7 mouse cellular contexts compared by ENCODE assay signal in genomic region chr11:65787421-65788151, GRCm38 (mm10). TPM values are rescaled to one million over a fixed set of nuclear protein-coding genes. Genes with fewer than 3 reads are reported as not detected.
DNase-seq lines count a peak whose midpoint lies in the region; ATAC-seq and TF ChIP-seq lines count a peak whose summit lies in the region.

No protein-coding gene starts in this region.

- H3K9ac ChIP-seq in heart, embryonic 16.5 days (ENCODE audit: low read length): peak overlapping the region; percentile 98
- H3K9ac ChIP-seq in liver, embryonic 15.5 days: peak overlapping the region; percentile 97

- no peak for DNase-seq in layer of hippocampus, adult 2 months (ENCODE audit: low spot score in 2 of 2)
- no peak for DNase-seq in layer of hippocampus, postnatal 36 days
- peak; percentile 8 for DNase-seq in ES-CJ7 (ENCODE audit: low read depth, low spot score)
- peak; percentile 6 for DNase-seq in retina, adult 2 months (ENCODE audit: low read depth, low spot score)

- under 1% methylated on average over 66 of the region's 71 CpGs for WGBS in heart, embryonic 16.5 days
- WGBS in liver, embryonic 15.5 days (ENCODE audit: insufficient replicate concordance): under 1% methylated on average over 59 of the region's 71 CpGs

- peaks cover 8% of the 10 kb centered on the region for H3K4me1 ChIP-seq in bone marrow macrophage, adult 2 months (ENCODE audit: control insufficient read depth, insufficient read depth, low read length)
- H3K4me1 ChIP-seq in heart, embryonic 16.5 days (ENCODE audit: control insufficient read depth, insufficient read depth, low read length): peaks cover 10% of the 10 kb centered on the region
- peaks cover 48% of the 10 kb centered on the region for H3K4me1 ChIP-seq in liver, embryonic 15.5 days (replicated peaks)

- peak overlapping the region; percentile 84 for H3K4me3 ChIP-seq in layer of hippocampus, adult 2 months
- peak overlapping the region; percentile 77 for H3K4me3 ChIP-seq in bone marrow macrophage, adult 2 months (ENCODE audit: insufficient read depth, low read length)
- peak overlapping the region; percentile 92 for H3K4me3 ChIP-seq in heart, embryonic 16.5 days (ENCODE audit: low read length)
- peak overlapping the region; percentile 98 for H3K4me3 ChIP-seq in liver, embryonic 15.5 days (replicated peaks)

- H3K27ac ChIP-seq in layer of hippocampus, adult 2 months: peak overlapping the region; percentile 99
- H3K27ac ChIP-seq in bone marrow macrophage, adult 2 months (ENCODE audit: insufficient read depth, low read depth, low read length): no peak overlapping the region
- peak overlapping the region; percentile 87 for H3K27ac ChIP-seq in heart, embryonic 16.5 days (ENCODE audit: low read length)
- peak overlapping the region; percentile 91 for H3K27ac ChIP-seq in liver, embryonic 15.5 days (replicated peaks)

- 0 out of 2 replicates have a peak, but pooled peaks have one; percentile 8 for TF ChIP-seq CTCF in layer of hippocampus, adult 2 months (conservative IDR thresholded peaks at IDR 0.05)
- no peak for TF ChIP-seq CTCF in bone marrow macrophage, adult 2 months (IDR thresholded peaks at IDR 0.05; ENCODE audit: low read depth, low read length)

- no peaks in the 10 kb centered on the region for H3K9me3 ChIP-seq in heart, embryonic 16.5 days (replicated peaks; ENCODE audit: control insufficient read depth, low read length)
- H3K9me3 ChIP-seq in liver, embryonic 15.5 days (replicated peaks): no peaks in the 10 kb centered on the region

- H3K27me3 ChIP-seq in heart, embryonic 16.5 days (ENCODE audit: control insufficient read depth, insufficient read depth, low read length): no peaks in the 10 kb centered on the region
- no peaks in the 10 kb centered on the region for H3K27me3 ChIP-seq in liver, embryonic 15.5 days

- peak overlapping the region; percentile 85 for H3K4me2 ChIP-seq in heart, embryonic 16.5 days (ENCODE audit: low read depth, low read length)
- peak overlapping the region; percentile 84 for H3K4me2 ChIP-seq in liver, embryonic 15.5 days

- no peak for TF ChIP-seq POLR2A in bone marrow macrophage, adult 2 months (IDR thresholded peaks at IDR 0.05; ENCODE audit: borderline replicate concordance, low read depth, low read length)

- ATAC-seq in heart, embryonic 16.5 days (replicated peaks; ENCODE audit: extremely low read depth, insufficient read depth, low FRiP score): peak; percentile 84
- ATAC-seq in liver, embryonic 15.5 days (ENCODE audit: insufficient read depth): peak; percentile 76

- H3K36me3 ChIP-seq in heart, embryonic 16.5 days (ENCODE audit: control insufficient read depth, insufficient read depth): no peaks in the 10 kb centered on the region
- 0 out of 2 replicates have a peak, but pooled peaks cover 7% of the 10 kb centered on the region for H3K36me3 ChIP-seq in liver, embryonic 15.5 days (replicated peaks)

RNA-seq across cellular contexts. Expression of gene Map2k4, which starts 0.5 kb away (rescaled TPM):
- total RNA-seq in layer of hippocampus, adult 2 months (2021): 100 to 1,000 TPM; 195 to 202 TPM
- total RNA-seq in layer of hippocampus, postnatal 36 days (2021): 100 to 1,000 TPM; 194 to 203 TPM
- polyA plus RNA-seq in bone marrow macrophage, adult 2 months (2012; ENCODE audit: insufficient read depth, insufficient read length, missing spikeins): 29.1 and 31.8 TPM in 2 replicates
- polyA plus RNA-seq in heart, embryonic 16.5 days (2015; fragmentation: Nextera tagmentation; extraction: Ambion mirVana): 57.6 and 60.4 TPM in 2 replicates
- polyA plus RNA-seq in liver, embryonic 15.5 days (2015; fragmentation: Nextera tagmentation; extraction: Ambion mirVana): 32.1 and 33.3 TPM in 2 replicates

RNA-seq across cellular contexts. Expression of gene Zkscan6, which starts 19.4 kb away (rescaled TPM):
- total RNA-seq in layer of hippocampus, adult 2 months (2021): 10 to 100 TPM; 14.5 to 17.4 TPM
- total RNA-seq in layer of hippocampus, postnatal 36 days (2021): 10 to 100 TPM; 12.7 to 13.3 TPM
- 8.5 and 9.2 TPM in 2 replicates for polyA plus RNA-seq in bone marrow macrophage, adult 2 months (2012; ENCODE audit: insufficient read depth, insufficient read length, missing spikeins)
- 10.9 and 12.8 TPM in 2 replicates for polyA plus RNA-seq in heart, embryonic 16.5 days (2015; fragmentation: Nextera tagmentation; extraction: Ambion mirVana)
- polyA plus RNA-seq in liver, embryonic 15.5 days (2015; fragmentation: Nextera tagmentation; extraction: Ambion mirVana): 5.1 and 5.5 TPM in 2 replicates

Comparison
In these comparisons a context has a peak if more than half of its experiments do, and no peak if none do; other contexts are left out.
1. DNase-seq: peak in ES-CJ7 (single experiment) and retina, adult 2 months (single experiment); none in layer of hippocampus, adult 2 months (0 of 2) and layer of hippocampus, postnatal 36 days (0 of 2).
2. Peak in every context shown above with its lines, with median percentiles within 50 percentile points of each other: H3K4me3 ChIP-seq.